Mouse (Mus musculus): ENCODE measurements at regions not wholly inside any gene's neighbourhood (a gene's known extent, or its start where the extent isn't known, plus 50 kb on each side); places are given as distances from the start of the nearest gene placed in this dataset.
"Not testable (repeated sequence)": the region's sequence is repeated elsewhere in the genome, so short reads cannot be mapped to it uniquely, and the experiment has no call there.

- no peak for ATAC-seq (ENCODE audit: insufficient number of reproducible peaks, low FRiP score, low TSS enrichment)
These were observed 55.2 kb downstream of the Gm12728 start for GRCm38 (mm10) chr4:105844675-105845466.

GRCm38 (mm10) chr4:105845998-105846989 is 56.6 kb downstream of the Gm12728 start:
- not testable (repeated sequence) for ATAC-seq (ENCODE audit: insufficient number of reproducible peaks, low FRiP score, low TSS enrichment)

GRCm38 (mm10) chr4:105853086-105853485 is 63.4 kb downstream of the Gm12728 start:
- ATAC-seq (ENCODE audit: insufficient number of reproducible peaks, low FRiP score, low TSS enrichment), result no peak

- no peak for ATAC-seq (ENCODE audit: insufficient number of reproducible peaks, low FRiP score, low TSS enrichment)
These were observed 69.6 kb downstream of the Gm12728 start for GRCm38 (mm10) chr4:105859052-105859864.

- no peak for ATAC-seq (ENCODE audit: insufficient number of reproducible peaks, low FRiP score, low TSS enrichment)
These were observed 71.4 kb downstream of the Gm12728 start for GRCm38 (mm10) chr4:105860930-105861653.

GRCm38 (mm10) chr4:105861654-105862037 is 72.0 kb downstream of the Gm12728 start:
- ATAC-seq (ENCODE audit: insufficient number of reproducible peaks, low FRiP score, low TSS enrichment), result no peak

- no peak for ATAC-seq (ENCODE audit: insufficient number of reproducible peaks, low FRiP score, low TSS enrichment)
These were observed 80.8 kb downstream of the Gm12728 start for GRCm38 (mm10) chr4:105870512-105870911.

GRCm38 (mm10) chr4:105877246-105877645 is 87.6 kb downstream of the Gm12728 start:
- ATAC-seq (ENCODE audit: insufficient number of reproducible peaks, low FRiP score, low TSS enrichment), result no peak

GRCm38 (mm10) chr4:105879891-105880290 is 90.2 kb downstream of the Gm12728 start:
- no peak for ATAC-seq (ENCODE audit: insufficient number of reproducible peaks, low FRiP score, low TSS enrichment)

- no peak for ATAC-seq (ENCODE audit: insufficient number of reproducible peaks, low FRiP score, low TSS enrichment)
These were observed 95.1 kb downstream of the Gm12728 start for GRCm38 (mm10) chr4:105884791-105885190.

GRCm38 (mm10) chr4:105891438-105891837 is 101.8 kb downstream of the Gm12728 start:
- no peak for ATAC-seq (ENCODE audit: insufficient number of reproducible peaks, low FRiP score, low TSS enrichment)

GRCm38 (mm10) chr4:105892065-105892464 is 102.4 kb downstream of the Gm12728 start:
- no peak for ATAC-seq (ENCODE audit: insufficient number of reproducible peaks, low FRiP score, low TSS enrichment)

GRCm38 (mm10) chr4:105895116-105895515 is 105.4 kb downstream of the Gm12728 start:
- ATAC-seq (ENCODE audit: insufficient number of reproducible peaks, low FRiP score, low TSS enrichment), result no peak

- no peak for ATAC-seq (ENCODE audit: insufficient number of reproducible peaks, low FRiP score, low TSS enrichment)
These were observed 108.6 kb downstream of the Gm12728 start for GRCm38 (mm10) chr4:105898054-105898847.

GRCm38 (mm10) chr4:105904896-105905295 is 115.2 kb downstream of the Gm12728 start:
- ATAC-seq (ENCODE audit: insufficient number of reproducible peaks, low FRiP score, low TSS enrichment), result no peak

- no peak for ATAC-seq (ENCODE audit: insufficient number of reproducible peaks, low FRiP score, low TSS enrichment)
These were observed 116.7 kb downstream of the Gm12728 start for GRCm38 (mm10) chr4:105906411-105906810.

GRCm38 (mm10) chr4:105907611-105908010 is 117.9 kb downstream of the Gm12728 start:
- no peak for ATAC-seq (ENCODE audit: insufficient number of reproducible peaks, low FRiP score, low TSS enrichment)

GRCm38 (mm10) chr4:105908281-105908680 is 118.6 kb downstream of the Gm12728 start:
- no peak for ATAC-seq (ENCODE audit: insufficient number of reproducible peaks, low FRiP score, low TSS enrichment)

- no peak for ATAC-seq (ENCODE audit: insufficient number of reproducible peaks, low FRiP score, low TSS enrichment)
These were observed 119.6 kb downstream of the Gm12728 start for GRCm38 (mm10) chr4:105909272-105909671.

Data from cerebellum, adult (tissue).